Mouse (Mus musculus): ENCODE data around the gene Tbc1d9b.

DNA sequence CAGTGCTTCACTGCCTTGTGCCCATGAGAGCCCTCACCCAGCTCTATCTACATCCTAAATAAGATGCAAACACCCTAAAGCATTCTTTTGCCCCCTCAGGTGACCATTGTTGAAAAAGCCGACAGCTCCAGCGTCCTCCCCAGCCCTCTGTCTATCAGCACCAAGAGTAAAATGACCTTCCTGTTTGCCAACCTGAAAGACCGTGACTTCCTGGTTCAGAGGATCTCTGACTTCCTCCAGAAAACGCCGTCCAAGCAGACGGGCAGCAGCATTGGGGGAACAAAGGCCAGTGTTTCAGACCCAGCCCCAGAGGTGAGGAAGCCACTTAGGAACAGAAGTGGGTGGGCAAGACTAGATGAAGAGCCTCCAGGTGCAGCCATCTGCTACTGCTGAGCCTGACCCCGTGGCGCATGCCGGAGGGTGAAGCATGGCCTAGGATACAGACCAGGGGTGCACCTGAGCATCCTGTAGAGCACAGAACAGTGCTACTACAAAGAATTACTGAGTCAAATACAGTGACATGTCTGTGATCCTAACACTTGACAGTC, 18.5 kb downstream of the Tbc1d9b start:
- TF ChIP-seq CTCF (IDR thresholded peaks at IDR 0.05; ENCODE audit: low read depth) (no peak), EP300 (IDR thresholded peaks at IDR 0.05; ENCODE audit: low read depth) (no peak)
